Mouse (Mus musculus): ENCODE data around the gene Hist3h2a.

GRCm38 (mm10) chr11:58917745-58918366, 36.6 kb upstream of the Hist3h2a start, which contains the start of gene Btnl10:
- TF ChIP-seq POLR2A (IDR thresholded peaks at IDR 0.05; ENCODE audit: insufficient read depth, low read length) (no peak), CTCF (IDR thresholded peaks at IDR 0.05; ENCODE audit: low read depth, low read length) (no peak), EP300 (IDR thresholded peaks at IDR 0.05; ENCODE audit: insufficient read depth, low read depth, low read length) (no peak)

All from ES-Bruce4 (cell line).